Mouse (Mus musculus) megakaryocyte-erythroid progenitor cell, adult 5-6 weeks (primary cell): ENCODE measurements around the gene Hipk2. TPM values are rescaled to one million over a fixed set of nuclear protein-coding genes. Genes with fewer than 3 reads are reported as not detected.

Experiments used
- ATAC-seq: replicated peaks from 2 replicates; pipeline ENCODE4 v1.8.0; 2016; ENCODE audit warnings: mild to moderate bottlenecking, inconsistent platforms; ENCODE audit not compliant: severe bottlenecking, poor library complexity, low FRiP score, low TSS enrichment
- total RNA-seq, 2 experiments: library from RNA; stranded (forward) in 1 of 2; stranded (reverse) in 1 of 2; fragments of 200-1000, 215-1000 nt in 1 of 2; fragments of >200 nt in 1 of 2; fragmentation: Nextera tagmentation in 1 of 2; gene quantifications; 2 replicates each; pipeline ENCODE4 v1.2.3; 2014 to 2017

Hipk2 gene
- 24.3 and 27.9 TPM in 2 replicates for total RNA-seq (2014; fragmentation: Nextera tagmentation)
- total RNA-seq (2017) = 5.1 and 9.2 TPM in 2 replicates

GRCm38 (mm10) chr6:38876071-38876911 lies at the start of gene Hipk2:
Gene Hipk2, minus strand, starts transcription at chr6:38876165.
- ATAC-seq = peak; percentile 76

GRCm38 (mm10) chr6:38925719-38926118 lies 49.8 kb upstream of the Hipk2 start:
- no peak for ATAC-seq

- ATAC-seq = peak; percentile 63
Measured at GRCm38 (mm10) chr6:38923870-38924817, 48.2 kb upstream of the Hipk2 start.

GRCm38 (mm10) chr6:38923450-38923849 lies 47.5 kb upstream of the Hipk2 start:
- no peak for ATAC-seq

GRCm38 (mm10) chr6:38922517-38922916 lies 46.6 kb upstream of the Hipk2 start:
- no peak for ATAC-seq

- ATAC-seq = no peak
Measured at GRCm38 (mm10) chr6:38921810-38922116, 45.8 kb upstream of the Hipk2 start.

GRCm38 (mm10) chr6:38921095-38921809 lies 45.3 kb upstream of the Hipk2 start:
- ATAC-seq = peak; percentile 69

GRCm38 (mm10) chr6:38920141-38920540 lies 44.2 kb upstream of the Hipk2 start:
- ATAC-seq = no peak

- no peak for ATAC-seq
Measured at GRCm38 (mm10) chr6:38919135-38919740, 43.3 kb upstream of the Hipk2 start.

- ATAC-seq = no peak
Measured at GRCm38 (mm10) chr6:38918728-38919127, 42.8 kb upstream of the Hipk2 start.

GRCm38 (mm10) chr6:38917415-38917814 lies 41.5 kb upstream of the Hipk2 start:
- no peak for ATAC-seq

- no peak for ATAC-seq
Measured at GRCm38 (mm10) chr6:38916571-38916970, 40.6 kb upstream of the Hipk2 start.

- no peak for ATAC-seq
Measured at GRCm38 (mm10) chr6:38915776-38916175, 39.8 kb upstream of the Hipk2 start.

- ATAC-seq = no peak
Measured at GRCm38 (mm10) chr6:38914181-38914580, 38.2 kb upstream of the Hipk2 start.

GRCm38 (mm10) chr6:38913386-38914042 lies 37.5 kb upstream of the Hipk2 start:
- ATAC-seq = no peak

- ATAC-seq = no peak
Measured at GRCm38 (mm10) chr6:38912845-38913244, 36.9 kb upstream of the Hipk2 start.

- ATAC-seq = no peak
Measured at GRCm38 (mm10) chr6:38912121-38912660, 36.2 kb upstream of the Hipk2 start.

- peak; percentile 91 for ATAC-seq
Measured at GRCm38 (mm10) chr6:38910828-38911559, 35.0 kb upstream of the Hipk2 start.
